Mouse (Mus musculus): ENCODE results near the gene L2hgdh.

- TF ChIP-seq POLR2A (IDR thresholded peaks at IDR 0.05; ENCODE audit: control insufficient read depth in 1 of 2, insufficient read depth in 1 of 2, low read depth in 1 of 2, low read length in 2 of 2, poor library complexity in 1 of 2) (no peak), HCFC1 (IDR thresholded peaks at IDR 0.05; ENCODE audit: low read depth, low read length) (no peak), GATA1 (IDR thresholded peaks at IDR 0.05; ENCODE audit: low read depth, low read length) (no peak), RAD21 (IDR thresholded peaks at IDR 0.05; ENCODE audit: low read depth, low read length) (no peak), MAX (IDR thresholded peaks at IDR 0.05; ENCODE audit: low read length) (no peak), ELF1 (IDR thresholded peaks at IDR 0.05; ENCODE audit: low read depth, low read length) (no peak), SMC3 (IDR thresholded peaks at IDR 0.05; ENCODE audit: low read depth, low read length) (no peak), CHD2 (IDR thresholded peaks at IDR 0.05; ENCODE audit: low read length) (no peak), CTCF (IDR thresholded peaks at IDR 0.05 in 2 of 3, conservative IDR thresholded peaks at IDR 0.05 in 1 of 3; ENCODE audit: control insufficient read depth in 1 of 3, insufficient read depth in 1 of 3, low read depth in 2 of 3, low read length in 3 of 3, poor library complexity in 1 of 3, severe bottlenecking in 1 of 3) (no peak), EP300 (IDR thresholded peaks at IDR 0.05; ENCODE audit: low read depth in 1 of 2, low read length in 2 of 2) (no peak), USF2 (IDR thresholded peaks at IDR 0.05; ENCODE audit: borderline replicate concordance in 1 of 2, insufficient read depth in 1 of 2, low read depth in 1 of 2, low read length in 2 of 2) (no peak)
Measured at GRCm38 (mm10) chr12:69690714-69691113, 34.0 kb downstream of the L2hgdh start.
